Mouse (Mus musculus) adrenal gland, adult (tissue): ENCODE measurements at regions not wholly inside any gene's neighbourhood (a gene's known extent, or its start where the extent isn't known, plus 50 kb on each side); places are given as distances from the start of the nearest gene placed in this dataset.

Source experiments
- DNase-seq, 2 experiments: peaks; one replicate each; pipeline ENCODE4 v3.0.0; 2022 to 2023; ENCODE audit warnings: low spot score in 1 of 2; ENCODE audit not compliant: inconsistent age in 2 of 2

GRCm38 (mm10) chr14:72854226-72854625 is 144.4 kb upstream of the Fndc3a start:
- no peak for DNase-seq

GRCm38 (mm10) chr14:72853104-72853503 is 143.3 kb upstream of the Fndc3a start:
- no peak for DNase-seq

- DNase-seq = no peak
Measured at GRCm38 (mm10) chr14:72850884-72851283, 141.1 kb upstream of the Fndc3a start.

- DNase-seq = no peak
Measured at GRCm38 (mm10) chr14:72848271-72848955, 138.6 kb upstream of the Fndc3a start.

- DNase-seq = no peak
Measured at GRCm38 (mm10) chr14:72847466-72847865, 137.7 kb upstream of the Fndc3a start.

- no peak for DNase-seq
Measured at GRCm38 (mm10) chr14:72845621-72846440, 136.0 kb upstream of the Fndc3a start.

GRCm38 (mm10) chr14:72844753-72845369 is 135.1 kb upstream of the Fndc3a start:
- DNase-seq = peak; percentile 25 to 73

GRCm38 (mm10) chr14:72841753-72842152 is 131.9 kb upstream of the Fndc3a start:
- no peak for DNase-seq

GRCm38 (mm10) chr14:72835158-72835557 is 125.4 kb upstream of the Fndc3a start:
- peak; percentile 21 to 77 for DNase-seq

GRCm38 (mm10) chr14:72829261-72829660 is 119.5 kb upstream of the Fndc3a start:
- DNase-seq = no peak

- DNase-seq = no peak
Measured at GRCm38 (mm10) chr14:72825549-72825948, 115.7 kb upstream of the Fndc3a start.

- no peak for DNase-seq
Measured at GRCm38 (mm10) chr14:72822231-72822615, 112.4 kb upstream of the Fndc3a start.

- no peak for DNase-seq
Measured at GRCm38 (mm10) chr14:72821517-72822230, 111.9 kb upstream of the Fndc3a start.

GRCm38 (mm10) chr14:72819037-72819436 is 109.2 kb upstream of the Fndc3a start:
- DNase-seq = no peak

GRCm38 (mm10) chr14:72817764-72818163 is 108.0 kb upstream of the Fndc3a start:
- no peak for DNase-seq

GRCm38 (mm10) chr14:72816847-72817246 is 107.0 kb upstream of the Fndc3a start:
- no peak for DNase-seq

- no peak for DNase-seq
Measured at GRCm38 (mm10) chr14:72809138-72809537, 99.3 kb upstream of the Fndc3a start.

- peak; percentile 12 to 69 for DNase-seq
Measured at GRCm38 (mm10) chr14:72807947-72808346, 98.1 kb upstream of the Fndc3a start.

GRCm38 (mm10) chr14:72807286-72807685 is 97.5 kb upstream of the Fndc3a start:
- peak; percentile 79 to 87 for DNase-seq

GRCm38 (mm10) chr14:72806598-72806997 is 96.8 kb upstream of the Fndc3a start:
- DNase-seq = no peak

- DNase-seq = no peak
Measured at GRCm38 (mm10) chr14:72803579-72803978, 93.8 kb upstream of the Fndc3a start.
